Mouse (Mus musculus): ENCODE results near the gene Prickle4. TPM values are rescaled to one million over a fixed set of nuclear protein-coding genes. Genes with fewer than 3 reads are reported as not detected.
"Not testable (repeated sequence)": the region's sequence is repeated elsewhere in the genome, so short reads cannot be mapped to it uniquely, and the experiment has no call there.

Gene Prickle4
- polyA plus RNA-seq, 1 experiment = 3.2 TPM

- H3K4me1 ChIP-seq (ENCODE audit: control insufficient read depth, insufficient read depth, low read length) = peaks cover 11% of the 10 kb centered on the region
- peak; percentile 58; the same call in 1 of the 2 replicates for TF ChIP-seq CTCF (IDR thresholded peaks at IDR 0.05; ENCODE audit: low read depth, low read length)
- no peak for TF ChIP-seq POLR2A (IDR thresholded peaks at IDR 0.05; ENCODE audit: borderline replicate concordance, low read depth, low read length)
- H3K27ac ChIP-seq (ENCODE audit: insufficient read depth, low read depth, low read length) = no peak overlapping the region
- H3K4me3 ChIP-seq (ENCODE audit: insufficient read depth, low read length) = no peak overlapping the region
Measured at GRCm38 (mm10) chr17:47676581-47676980, 18.0 kb downstream of the Prickle4 start.

GRCm38 (mm10) chr17:47672311-47673111, 22.0 kb downstream of the Prickle4 start:
- Histone ChIP-seq H3K27ac (ENCODE audit: insufficient read depth, low read depth, low read length) (no peak overlapping the region), H3K4me3 (ENCODE audit: insufficient read depth, low read length) (peak overlapping the region; percentile 45), H3K4me1 (ENCODE audit: control insufficient read depth, insufficient read depth, low read length) (peaks cover 17% of the 10 kb centered on the region)
- TF ChIP-seq CTCF (IDR thresholded peaks at IDR 0.05; ENCODE audit: low read depth, low read length) (no peak), POLR2A (IDR thresholded peaks at IDR 0.05; ENCODE audit: borderline replicate concordance, low read depth, low read length) (no peak)

- H3K4me3 ChIP-seq (ENCODE audit: insufficient read depth, low read length) = peak overlapping the region; percentile 45
- H3K4me1 ChIP-seq (ENCODE audit: control insufficient read depth, insufficient read depth, low read length) = peaks cover 13% of the 10 kb centered on the region
- TF ChIP-seq POLR2A (IDR thresholded peaks at IDR 0.05; ENCODE audit: borderline replicate concordance, low read depth, low read length) = no peak
- TF ChIP-seq CTCF (IDR thresholded peaks at IDR 0.05; ENCODE audit: low read depth, low read length) = no peak
- no peak overlapping the region for H3K27ac ChIP-seq (ENCODE audit: insufficient read depth, low read depth, low read length)
Measured at GRCm38 (mm10) chr17:47671988-47672310, 22.6 kb downstream of the Prickle4 start.

- no peak overlapping the region for H3K4me3 ChIP-seq (ENCODE audit: insufficient read depth, low read length)
- H3K4me1 ChIP-seq (ENCODE audit: control insufficient read depth, insufficient read depth, low read length) = peaks cover 21% of the 10 kb centered on the region
- TF ChIP-seq POLR2A (IDR thresholded peaks at IDR 0.05; ENCODE audit: borderline replicate concordance, low read depth, low read length) (no peak), CTCF (IDR thresholded peaks at IDR 0.05; ENCODE audit: low read depth, low read length) (no peak)
- no peak overlapping the region for H3K27ac ChIP-seq (ENCODE audit: insufficient read depth, low read depth, low read length)
Measured at GRCm38 (mm10) chr17:47669166-47669565, 25.4 kb downstream of the Prickle4 start.

- TF ChIP-seq POLR2A (IDR thresholded peaks at IDR 0.05; ENCODE audit: borderline replicate concordance, low read depth, low read length) = no peak
- no peak for TF ChIP-seq CTCF (IDR thresholded peaks at IDR 0.05; ENCODE audit: low read depth, low read length)
- Histone ChIP-seq H3K4me3 (ENCODE audit: insufficient read depth, low read length) (no peak overlapping the region), H3K27ac (ENCODE audit: insufficient read depth, low read depth, low read length) (no peak overlapping the region), H3K4me1 (ENCODE audit: control insufficient read depth, insufficient read depth, low read length) (peaks cover 27% of the 10 kb centered on the region)
Measured at GRCm38 (mm10) chr17:47664474-47664873, 30.1 kb downstream of the Prickle4 start.

- TF ChIP-seq POLR2A (IDR thresholded peaks at IDR 0.05; ENCODE audit: borderline replicate concordance, low read depth, low read length) = no peak
- no peak for TF ChIP-seq CTCF (IDR thresholded peaks at IDR 0.05; ENCODE audit: low read depth, low read length)
- Histone ChIP-seq H3K4me3 (ENCODE audit: insufficient read depth, low read length) (no peak overlapping the region), H3K4me1 (ENCODE audit: control insufficient read depth, insufficient read depth, low read length) (peaks cover 34% of the 10 kb centered on the region), H3K27ac (ENCODE audit: insufficient read depth, low read depth, low read length) (no peak overlapping the region)
Measured at GRCm38 (mm10) chr17:47663009-47663713, 31.4 kb downstream of the Prickle4 start.

GRCm38 (mm10) chr17:47658741-47659243, 35.7 kb downstream of the Prickle4 start:
- TF ChIP-seq CTCF (IDR thresholded peaks at IDR 0.05; ENCODE audit: low read depth, low read length) (no peak), POLR2A (IDR thresholded peaks at IDR 0.05; ENCODE audit: borderline replicate concordance, low read depth, low read length) (no peak)
- Histone ChIP-seq H3K4me3 (ENCODE audit: insufficient read depth, low read length) (no peak overlapping the region), H3K27ac (ENCODE audit: insufficient read depth, low read depth, low read length) (peak overlapping the region; percentile 94), H3K4me1 (ENCODE audit: control insufficient read depth, insufficient read depth, low read length) (peaks cover 35% of the 10 kb centered on the region)

GRCm38 (mm10) chr17:47657901-47658300, 36.6 kb downstream of the Prickle4 start:
- H3K4me3 ChIP-seq (ENCODE audit: insufficient read depth, low read length) = no peak overlapping the region
- H3K4me1 ChIP-seq (ENCODE audit: control insufficient read depth, insufficient read depth, low read length) = peaks cover 40% of the 10 kb centered on the region
- TF ChIP-seq POLR2A (IDR thresholded peaks at IDR 0.05; ENCODE audit: borderline replicate concordance, low read depth, low read length) = no peak
- TF ChIP-seq CTCF (IDR thresholded peaks at IDR 0.05; ENCODE audit: low read depth, low read length) = no peak
- peak overlapping the region; percentile 94 for H3K27ac ChIP-seq (ENCODE audit: insufficient read depth, low read depth, low read length)

GRCm38 (mm10) chr17:47655697-47656096, 38.8 kb downstream of the Prickle4 start:
- H3K4me3 ChIP-seq (ENCODE audit: insufficient read depth, low read length) = no peak overlapping the region
- no peak overlapping the region for H3K27ac ChIP-seq (ENCODE audit: insufficient read depth, low read depth, low read length)
- TF ChIP-seq CTCF (IDR thresholded peaks at IDR 0.05; ENCODE audit: low read depth, low read length) (no peak), POLR2A (IDR thresholded peaks at IDR 0.05; ENCODE audit: borderline replicate concordance, low read depth, low read length) (no peak)
- peaks cover 43% of the 10 kb centered on the region for H3K4me1 ChIP-seq (ENCODE audit: control insufficient read depth, insufficient read depth, low read length)

- not testable (repeated sequence) for H3K4me3 ChIP-seq (ENCODE audit: insufficient read depth, low read length); H3K27ac ChIP-seq (ENCODE audit: insufficient read depth, low read depth, low read length)
- peaks cover 32% of the 10 kb centered on the region for H3K4me1 ChIP-seq (ENCODE audit: control insufficient read depth, insufficient read depth, low read length)
Measured at GRCm38 (mm10) chr17:47654346-47654745, 40.2 kb downstream of the Prickle4 start.
